Mouse (Mus musculus) left cerebral cortex, adult 2 months (tissue): ENCODE measurements at regions not wholly inside any gene's neighbourhood (a gene's known extent, or its start where the extent isn't known, plus 50 kb on each side); places are given as distances from the start of the nearest gene placed in this dataset.

ENCODE experiments used
- DNase-seq, 2 experiments: peaks; one replicate each; pipeline ENCODE4 v3.0.0; 2021 to 2022; ENCODE audit warnings: low spot score in 2 of 2, mixed read lengths in 1 of 2; ENCODE audit errors: extremely low spot score in 1 of 2
- H3K27ac ChIP-seq: fragments of 200-600 bp; 2 replicates; pipeline ENCODE4 v1.8.1; 2022
- H3K4me3 ChIP-seq: fragments of 200-600 bp; 2 replicates; pipeline ENCODE4 v1.8.1; 2022
- CTCF ChIP-seq: fragments of 200-600 bp; IDR thresholded peaks from 2 replicates; pipeline ENCODE4 v1.8.1; 2022; ENCODE audit warnings: antibody characterized with exemption, mild to moderate bottlenecking, moderate library complexity
- intact Hi-C: fragments of 180-260 bp; cut with DNase I; formaldehyde crosslinking; loops from one replicate; pipeline ENCODE4 v1.15.1; 2025

GRCm38 (mm10) chr12:97529556-97529955, 729.7 kb downstream of the Galc start:
- DNase-seq: no peak
- Histone ChIP-seq H3K27ac (no peak overlapping the region), H3K4me3 (no peak overlapping the region)
- intact Hi-C loops: no loop called here
- TF ChIP-seq CTCF: no peak

- H3K27ac ChIP-seq: no peak overlapping the region
- DNase-seq: no peak
- intact Hi-C loops: no loop called here
- no peak overlapping the region for H3K4me3 ChIP-seq
- no peak for TF ChIP-seq CTCF
Observed at GRCm38 (mm10) chr12:97525931-97526330, 733.3 kb downstream of the Galc start.

GRCm38 (mm10) chr12:97519834-97520489, 739.3 kb downstream of the Galc start:
- H3K4me3 ChIP-seq: no peak overlapping the region
- intact Hi-C loops: loop anchor here (5.0 to 10.0 kb wide), 2 partner anchors 352 to 455 kb away; no protein-coding TSS in a partner anchor
- no peak overlapping the region for H3K27ac ChIP-seq
- DNase-seq: no peak
- no peak for TF ChIP-seq CTCF

- Histone ChIP-seq H3K27ac (no peak overlapping the region), H3K4me3 (no peak overlapping the region)
- intact Hi-C loops: loop anchor here (10.0 kb wide), 1 partner anchor 457 kb away; no protein-coding TSS in a partner anchor
- DNase-seq: no peak
- TF ChIP-seq CTCF: no peak
Observed at GRCm38 (mm10) chr12:97517534-97517933, 741.7 kb downstream of the Galc start.

GRCm38 (mm10) chr12:97515805-97516204, 743.5 kb downstream of the Galc start:
- Histone ChIP-seq H3K27ac (peak overlapping the region; percentile 37; the same call in 1 of the 2 replicates), H3K4me3 (no peak overlapping the region)
- TF ChIP-seq CTCF: no peak
- intact Hi-C loops: loop anchor here (1.0 to 10.0 kb wide), 3 partner anchors 15 to 459 kb away; no protein-coding TSS in a partner anchor
- DNase-seq: no peak

- intact Hi-C loops: loop anchor here (10.0 kb wide), 1 partner anchor 463 kb away; no protein-coding TSS in a partner anchor
- Histone ChIP-seq H3K4me3 (no peak overlapping the region), H3K27ac (no peak overlapping the region)
- TF ChIP-seq CTCF: no peak
- DNase-seq: no peak
Observed at GRCm38 (mm10) chr12:97511866-97512265, 747.4 kb downstream of the Galc start.

- peak overlapping the region; percentile 60 for H3K27ac ChIP-seq
- intact Hi-C loops: loop anchor here (1.0 to 10.0 kb wide), 4 partner anchors 14 to 287 kb away; no protein-coding TSS in a partner anchor
- TF ChIP-seq CTCF: no peak
- no peak overlapping the region for H3K4me3 ChIP-seq
- DNase-seq: peak in 1 of 2 experiments; percentile 34
Observed at GRCm38 (mm10) chr12:97501441-97501840, 757.8 kb downstream of the Galc start.

- TF ChIP-seq CTCF: no peak
- Histone ChIP-seq H3K4me3 (no peak overlapping the region), H3K27ac (no peak overlapping the region)
- intact Hi-C loops: no loop called here
- no peak for DNase-seq
Observed at GRCm38 (mm10) chr12:97483559-97483958, 775.7 kb downstream of the Galc start.

- Histone ChIP-seq H3K4me3 (0 out of 2 replicates have a peak overlapping the region, but pooled peaks have one; percentile 5), H3K27ac (peak overlapping the region; percentile 63)
- intact Hi-C loops: no loop called here
- no peak for DNase-seq
- TF ChIP-seq CTCF: no peak
Observed at GRCm38 (mm10) chr12:97476466-97477250, 782.6 kb downstream of the Galc start.

- Histone ChIP-seq H3K4me3 (no peak overlapping the region), H3K27ac (no peak overlapping the region)
- intact Hi-C loops: no loop called here
- no peak for TF ChIP-seq CTCF
- no peak for DNase-seq
Observed at GRCm38 (mm10) chr12:97475751-97476150, 783.5 kb downstream of the Galc start.

- no peak for DNase-seq
- Histone ChIP-seq H3K4me3 (no peak overlapping the region), H3K27ac (no peak overlapping the region)
- TF ChIP-seq CTCF: no peak
- intact Hi-C loops: no loop called here
Observed at GRCm38 (mm10) chr12:97469183-97469582, 790.1 kb downstream of the Galc start.

GRCm38 (mm10) chr12:97436141-97436540, 823.1 kb downstream of the Galc start:
- Histone ChIP-seq H3K27ac (no peak overlapping the region), H3K4me3 (no peak overlapping the region)
- TF ChIP-seq CTCF: no peak
- DNase-seq: no peak
- intact Hi-C loops: no loop called here
